Mouse (Mus musculus): ENCODE data around the gene Rap1gap. TPM values are rescaled to one million over a fixed set of nuclear protein-coding genes. Genes with fewer than 3 reads are reported as not detected.
A peak's percentile ranks its signal among the peaks of the same experiment; 100 is the strongest.

Gene Rap1gap
- total RNA-seq, 2 experiments from 2014 or later: 0.31 to 0.88 TPM

DNA sequence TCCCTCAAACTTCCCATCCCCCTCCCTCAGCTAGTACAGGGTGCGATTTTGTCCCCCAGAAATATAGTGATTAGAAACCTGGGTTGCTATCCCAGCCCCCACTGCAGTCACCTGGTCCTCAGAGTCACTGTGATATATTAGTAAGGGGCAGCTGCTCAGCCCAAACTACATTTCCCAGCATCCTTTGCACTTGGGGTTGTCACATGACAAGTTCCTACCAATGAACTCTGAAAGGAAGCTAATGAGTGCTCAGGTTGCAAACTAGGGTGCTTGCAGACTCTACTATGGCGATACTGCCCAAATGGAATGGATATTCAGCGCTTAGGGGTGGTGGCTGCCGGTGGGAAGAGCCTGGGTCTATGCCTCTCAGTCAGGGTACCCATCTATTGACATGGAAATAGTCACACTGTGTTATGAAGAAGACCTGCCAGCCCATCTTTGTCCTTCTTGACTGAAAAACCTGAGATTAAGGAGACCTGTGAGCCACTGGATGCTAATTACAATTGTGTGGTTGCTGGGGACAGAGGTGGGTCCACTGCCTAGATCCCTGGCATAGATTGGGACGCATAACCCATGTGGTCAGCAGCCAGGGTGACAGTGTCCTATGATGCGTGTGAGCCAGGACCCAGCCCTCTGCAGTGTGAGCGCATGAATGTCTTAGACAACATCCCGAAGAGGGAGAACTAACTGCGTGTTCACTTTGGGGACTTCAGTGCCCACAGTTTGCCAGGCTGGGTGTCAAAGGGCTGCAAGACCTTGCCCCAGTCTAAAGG, 74.8 kb downstream of the Rap1gap start:
- ATAC-seq (ENCODE audit: poor library complexity, severe bottlenecking): 0 out of 2 replicates have a peak, but pooled peaks have one; percentile 30

DNA sequence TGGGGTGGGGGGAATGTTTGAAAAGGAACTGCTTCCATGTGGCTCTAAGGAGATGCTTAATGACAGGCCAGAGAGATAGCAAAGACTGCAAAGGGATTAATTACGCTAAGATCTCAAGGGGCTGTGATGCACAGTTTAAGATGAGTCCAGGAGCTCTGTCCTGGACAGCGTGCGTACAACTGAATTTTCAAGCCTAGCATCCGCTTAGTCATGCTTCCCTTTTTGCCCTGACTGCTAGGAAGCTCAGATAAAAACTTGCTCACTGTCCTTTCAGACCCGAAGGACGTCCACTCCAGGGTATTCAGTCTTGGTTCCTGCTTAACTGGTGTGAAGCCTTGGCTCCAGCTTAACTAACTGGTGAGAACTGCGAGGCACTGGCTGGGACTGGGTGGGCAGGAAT, 75.8 kb downstream of the Rap1gap start:
- ATAC-seq (ENCODE audit: poor library complexity, severe bottlenecking): no peak

DNA sequence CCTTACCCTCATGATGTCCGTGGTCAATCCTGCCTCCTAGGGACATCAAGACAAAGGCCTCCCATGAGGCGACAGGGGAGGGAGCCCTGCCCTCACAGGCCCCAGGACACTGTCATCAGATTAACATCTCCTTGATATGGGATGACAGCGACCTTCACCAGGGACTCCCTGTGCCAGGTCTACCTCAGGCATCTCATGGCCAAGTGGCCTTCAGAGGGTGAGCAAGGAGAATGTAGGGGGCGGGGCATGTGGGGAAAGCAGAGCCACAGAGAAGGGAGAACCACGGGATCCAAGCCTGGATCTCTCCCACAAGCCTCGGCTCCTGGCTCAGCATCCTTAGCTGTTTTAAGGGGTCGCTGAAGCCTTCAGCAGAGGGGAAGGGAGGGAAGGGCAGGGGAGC, 79.3 kb downstream of the Rap1gap start:
- ATAC-seq (ENCODE audit: poor library complexity, severe bottlenecking): no peak

DNA sequence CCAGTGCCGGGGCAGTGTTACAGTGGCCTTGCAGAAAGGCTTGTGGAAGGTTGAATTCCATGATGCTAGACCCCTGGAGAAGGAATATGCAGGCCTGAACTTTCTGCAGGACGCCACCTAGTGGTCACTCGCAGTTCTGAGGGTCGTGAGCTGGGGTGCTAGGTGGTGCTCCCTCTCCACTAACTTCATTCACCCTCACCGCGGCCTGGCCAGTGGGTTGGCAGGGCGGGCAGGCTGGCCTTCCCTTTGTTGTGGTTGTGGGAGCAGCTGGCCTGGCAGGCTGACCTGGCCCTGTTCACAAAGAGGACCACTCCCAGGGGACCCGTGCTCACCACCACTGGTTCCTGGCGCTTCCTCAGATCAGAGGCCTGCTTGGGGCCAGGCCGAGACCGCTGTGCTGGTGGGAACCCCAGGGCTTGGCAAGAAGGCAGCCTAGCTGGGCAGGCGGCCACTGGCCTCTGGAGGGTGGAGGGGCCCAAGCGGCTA, 80.0 kb downstream of the Rap1gap start:
- ATAC-seq (ENCODE audit: poor library complexity, severe bottlenecking): no peak

DNA sequence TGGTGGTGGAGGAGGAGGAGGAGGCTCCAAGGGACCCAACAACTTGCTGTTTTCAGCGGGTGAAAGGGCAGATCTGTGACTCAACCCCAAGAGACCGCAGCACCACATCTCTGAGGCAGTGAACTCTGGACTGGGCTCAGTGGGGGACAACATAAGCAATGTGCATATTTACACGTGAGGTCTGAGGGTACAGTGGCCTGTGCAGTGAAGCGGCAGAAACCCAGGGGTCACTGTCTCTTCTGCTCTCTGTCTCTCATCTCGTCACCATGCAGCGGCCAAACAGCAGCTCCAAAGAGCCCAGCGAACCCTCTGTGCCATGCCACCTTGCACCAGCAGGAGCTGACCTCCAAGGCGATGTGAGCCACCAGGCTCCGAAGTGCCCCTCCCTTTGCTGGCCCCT, 82.6 kb downstream of the Rap1gap start:
- no peak for ATAC-seq (ENCODE audit: poor library complexity, severe bottlenecking)

DNA sequence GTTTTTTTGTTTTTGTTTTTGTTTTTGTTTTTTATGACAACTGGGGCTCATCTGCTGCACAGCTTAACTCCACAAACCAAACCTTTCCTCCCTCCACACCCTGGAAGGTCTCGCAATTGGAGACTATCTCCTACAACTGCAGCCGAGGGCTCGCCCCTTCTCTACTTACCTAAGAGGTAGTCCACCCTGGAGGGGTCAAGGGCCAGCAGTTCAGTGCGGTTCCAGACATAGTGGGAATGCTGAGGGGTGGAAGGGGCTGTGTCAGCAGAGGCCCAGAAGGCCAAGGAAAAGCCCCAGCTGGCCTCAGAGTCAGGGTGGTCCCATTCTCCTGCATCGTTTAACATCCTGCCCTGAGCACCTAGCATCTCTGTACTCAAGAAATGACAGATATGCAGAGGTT, 83.1 kb downstream of the Rap1gap start:
- no peak for ATAC-seq (ENCODE audit: poor library complexity, severe bottlenecking)

DNA sequence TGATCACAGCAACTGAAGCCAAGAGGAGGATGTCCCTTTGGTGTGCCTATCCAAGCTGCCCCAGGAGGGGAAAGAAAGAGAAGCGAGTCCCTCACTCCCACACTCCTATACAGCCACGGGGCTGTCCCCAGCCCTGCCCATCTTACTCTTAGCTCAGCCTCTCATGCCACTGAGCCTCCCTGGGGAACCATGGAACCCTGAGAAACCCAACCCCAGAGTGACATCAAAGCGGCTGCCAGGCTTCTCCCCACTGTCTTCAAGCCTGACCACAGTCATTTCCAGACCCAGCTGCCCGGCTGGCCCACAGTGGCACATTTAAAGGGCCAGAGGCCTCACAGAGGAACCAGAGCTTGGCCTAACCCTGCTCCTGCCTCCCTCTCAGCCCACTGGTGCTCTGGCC, 84.2 kb downstream of the Rap1gap start:
- no peak for ATAC-seq (ENCODE audit: poor library complexity, severe bottlenecking)

DNA sequence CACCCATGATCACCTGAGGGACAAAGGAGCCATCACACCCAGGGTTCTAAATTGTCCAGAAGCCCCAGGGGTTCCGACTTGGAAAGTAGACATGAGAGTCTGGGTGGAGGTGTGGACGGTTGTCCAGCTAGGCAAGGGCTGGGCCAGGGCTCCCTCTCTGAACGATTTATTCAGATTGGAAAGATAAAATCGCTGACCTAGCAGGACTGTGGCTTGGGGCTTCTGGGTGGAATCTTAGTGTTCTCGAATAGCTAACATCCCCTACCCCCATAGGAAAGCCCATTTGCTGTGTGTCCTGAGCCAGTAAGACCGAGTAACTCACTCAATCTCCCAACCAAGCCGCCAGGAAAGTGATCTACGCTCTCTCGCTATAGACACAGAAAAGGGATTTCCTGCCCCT, 85.2 kb downstream of the Rap1gap start:
- no peak for ATAC-seq (ENCODE audit: poor library complexity, severe bottlenecking)

DNA sequence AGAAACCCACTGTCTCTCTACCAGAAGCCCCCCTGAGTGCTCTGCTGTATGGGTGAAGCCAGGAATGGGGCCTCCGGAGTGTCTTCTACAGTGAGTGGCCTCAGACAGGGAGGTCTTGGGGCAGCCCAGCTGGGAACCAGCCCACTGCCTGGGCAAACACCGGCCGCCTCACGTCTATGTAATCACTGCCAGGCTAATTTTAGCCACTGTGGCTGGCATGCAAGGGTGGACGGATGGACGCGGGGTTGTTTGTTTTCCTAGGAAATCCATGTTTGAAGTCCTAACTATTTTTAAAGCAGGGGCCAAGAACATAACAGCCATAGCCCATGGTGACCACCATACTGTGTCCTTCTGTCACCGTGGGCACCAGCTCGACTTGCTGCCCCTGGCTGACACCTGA, 85.6 kb downstream of the Rap1gap start:
- no peak for ATAC-seq (ENCODE audit: poor library complexity, severe bottlenecking)

DNA sequence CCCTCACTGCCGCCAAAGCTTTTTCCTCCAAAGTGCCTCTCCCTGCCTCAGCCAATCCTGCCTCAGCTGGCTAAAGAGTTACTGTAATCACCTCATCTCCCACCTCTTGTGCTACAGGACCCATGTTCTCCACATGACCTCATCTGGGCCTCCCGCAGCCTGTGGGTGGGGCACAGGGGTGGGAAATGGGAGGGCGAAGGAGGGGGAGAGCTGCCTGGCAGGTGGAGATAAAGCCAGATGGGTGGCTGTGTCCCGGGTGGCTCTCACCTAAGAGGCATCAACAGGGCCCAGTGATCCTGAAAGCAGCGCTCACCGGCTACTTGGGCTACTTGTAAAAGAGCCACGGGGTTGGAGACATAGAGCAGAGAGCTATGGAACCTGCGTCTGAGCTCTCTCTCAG, 86.8 kb downstream of the Rap1gap start:
- no peak for ATAC-seq (ENCODE audit: poor library complexity, severe bottlenecking)

DNA sequence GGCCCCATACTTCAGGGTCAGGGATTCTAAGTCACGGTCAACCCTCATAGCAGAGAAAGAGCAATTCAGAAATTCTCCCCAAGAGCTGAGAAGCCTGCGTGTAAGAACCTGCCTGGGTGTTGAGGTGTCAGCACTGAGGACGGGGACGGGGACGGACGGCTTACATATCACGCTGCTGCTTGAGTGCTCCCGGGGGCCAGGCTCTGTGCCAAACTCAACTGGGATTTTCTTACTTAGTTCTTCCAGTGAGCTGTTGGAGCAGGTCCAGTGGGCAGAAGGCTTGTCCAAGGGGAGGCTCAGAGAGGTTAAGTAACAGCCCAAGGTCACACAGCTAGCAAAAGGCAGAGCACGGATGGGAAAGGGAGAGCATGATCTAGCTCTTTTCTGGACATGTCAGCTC, 87.2 kb downstream of the Rap1gap start:
- no peak for ATAC-seq (ENCODE audit: poor library complexity, severe bottlenecking)

DNA sequence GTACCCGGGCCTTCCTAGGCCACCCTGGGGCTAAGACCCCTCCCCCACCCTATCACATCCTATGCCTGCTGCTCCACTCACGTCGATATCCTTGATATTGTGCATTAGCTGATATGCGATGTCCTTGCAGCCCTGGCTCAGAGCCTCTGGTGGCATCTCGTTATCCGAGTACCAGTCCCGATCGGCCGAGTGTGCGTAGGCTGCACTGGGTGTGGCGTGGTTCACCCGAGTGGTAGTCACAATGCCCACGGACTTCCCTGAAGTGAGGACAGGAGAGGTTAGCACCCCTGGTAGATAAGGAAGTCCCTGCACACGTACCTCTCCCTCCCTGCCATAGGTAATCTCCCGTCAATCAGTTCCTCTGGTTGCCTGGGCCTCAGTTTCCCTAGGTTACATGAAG, 87.9 kb downstream of the Rap1gap start:
- ATAC-seq (ENCODE audit: poor library complexity, severe bottlenecking): no peak

DNA sequence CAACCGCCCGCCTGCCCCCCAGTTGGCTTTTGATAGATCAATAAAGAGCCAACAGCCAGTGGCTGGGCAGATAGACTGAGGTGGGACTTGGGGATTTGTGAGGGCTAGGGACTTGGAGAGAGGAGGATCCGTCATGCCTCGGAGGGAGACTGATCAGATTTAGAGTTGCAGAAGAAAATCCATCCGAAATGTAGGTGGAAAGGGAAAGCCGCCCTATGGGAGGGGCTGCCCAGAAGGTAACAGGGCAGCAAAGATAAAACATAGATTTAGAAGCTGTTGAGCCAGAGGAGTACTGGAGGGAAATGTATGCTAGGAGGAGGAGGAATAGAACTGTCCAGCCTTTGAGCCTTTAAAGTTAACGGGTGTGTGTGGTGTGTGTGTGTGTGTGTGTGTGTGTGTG, 88.7 kb downstream of the Rap1gap start:
- ATAC-seq (ENCODE audit: poor library complexity, severe bottlenecking): no peak

DNA sequence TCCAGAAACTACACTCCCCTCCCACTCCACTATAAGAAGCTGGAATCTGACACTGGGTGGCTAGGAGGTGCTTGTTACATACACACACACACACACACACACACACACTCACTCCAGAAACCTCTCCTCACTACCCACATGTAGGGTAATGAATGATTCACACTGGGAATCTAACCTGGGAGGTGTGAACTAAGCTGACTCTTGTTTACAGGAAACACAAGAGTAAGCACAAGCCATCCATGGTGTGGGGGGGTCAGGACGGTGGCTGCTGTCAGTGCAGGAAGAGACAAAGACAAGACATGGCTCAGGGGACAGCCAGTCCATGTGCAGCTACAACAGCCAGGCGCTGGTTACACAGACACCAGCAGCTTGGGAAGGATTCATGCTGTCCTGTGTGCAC, 89.9 kb downstream of the Rap1gap start:
- no peak for ATAC-seq (ENCODE audit: poor library complexity, severe bottlenecking)

DNA sequence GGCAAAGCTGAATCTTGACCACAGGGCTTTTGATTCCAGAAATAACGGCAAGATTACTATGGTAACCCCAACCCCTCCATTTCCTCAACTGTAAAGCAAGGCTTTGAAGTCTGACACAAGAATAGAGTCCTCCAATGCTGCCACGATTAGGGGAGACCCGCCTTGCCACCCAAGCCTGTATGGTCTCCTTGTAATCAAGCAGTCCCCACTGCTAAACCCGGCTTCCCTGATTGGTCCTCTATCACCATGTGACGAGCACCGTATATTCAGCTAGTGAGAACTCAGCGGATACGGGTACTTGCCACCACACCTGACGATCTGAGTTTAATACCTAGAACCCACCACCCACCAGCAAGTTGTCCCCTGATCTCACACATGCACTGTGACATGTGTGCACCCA, 98.4 kb downstream of the Rap1gap start:
- ATAC-seq (ENCODE audit: poor library complexity, severe bottlenecking): no peak

DNA sequence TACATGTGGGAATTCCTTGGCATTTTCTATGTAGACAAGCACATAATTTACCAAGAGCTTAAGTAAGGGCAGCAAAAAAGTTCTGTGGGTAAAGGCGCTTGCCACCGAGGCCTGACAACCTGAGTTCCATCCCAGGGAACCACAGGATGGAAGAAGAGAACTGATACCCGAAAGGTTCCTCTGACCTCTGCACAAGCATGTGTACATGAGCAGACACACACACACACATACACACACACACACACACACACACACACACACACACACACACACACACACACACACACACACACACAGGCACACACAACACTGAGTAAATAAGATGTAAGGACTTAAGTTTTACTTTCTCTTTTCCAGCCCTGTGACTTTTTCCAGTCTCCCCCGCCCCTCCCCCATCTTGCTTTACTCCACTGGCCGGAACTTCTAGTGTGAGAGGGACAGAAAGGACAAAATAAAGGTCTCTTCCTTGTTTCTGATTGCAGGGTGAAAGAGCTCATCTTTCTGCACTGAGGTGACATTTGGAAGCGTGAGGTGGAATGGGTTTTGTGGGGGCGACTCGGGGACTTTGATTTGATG, 99.5 kb downstream of the Rap1gap start:
- ATAC-seq (ENCODE audit: poor library complexity, severe bottlenecking): no peak

DNA sequence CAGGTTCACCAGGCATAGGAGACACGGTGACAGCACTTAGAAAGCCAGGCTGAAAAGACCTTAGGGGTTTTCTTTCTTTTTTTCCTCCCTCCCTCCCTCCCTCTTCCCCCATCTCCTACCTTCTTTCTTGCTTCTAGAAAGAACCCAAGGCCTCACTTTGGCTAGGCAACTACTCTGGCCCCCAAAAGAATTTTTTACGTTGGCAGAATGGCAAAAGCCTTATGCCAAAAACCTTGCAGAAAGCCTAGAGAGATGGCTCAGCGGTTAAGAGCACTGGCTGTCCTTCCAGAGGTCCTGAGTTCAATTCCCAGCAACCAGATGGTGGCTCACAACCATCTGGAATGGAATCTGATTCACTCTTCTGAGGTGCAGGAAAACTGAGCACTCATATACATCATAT, 100.1 kb downstream of the Rap1gap start:
- no peak for ATAC-seq (ENCODE audit: poor library complexity, severe bottlenecking)

DNA sequence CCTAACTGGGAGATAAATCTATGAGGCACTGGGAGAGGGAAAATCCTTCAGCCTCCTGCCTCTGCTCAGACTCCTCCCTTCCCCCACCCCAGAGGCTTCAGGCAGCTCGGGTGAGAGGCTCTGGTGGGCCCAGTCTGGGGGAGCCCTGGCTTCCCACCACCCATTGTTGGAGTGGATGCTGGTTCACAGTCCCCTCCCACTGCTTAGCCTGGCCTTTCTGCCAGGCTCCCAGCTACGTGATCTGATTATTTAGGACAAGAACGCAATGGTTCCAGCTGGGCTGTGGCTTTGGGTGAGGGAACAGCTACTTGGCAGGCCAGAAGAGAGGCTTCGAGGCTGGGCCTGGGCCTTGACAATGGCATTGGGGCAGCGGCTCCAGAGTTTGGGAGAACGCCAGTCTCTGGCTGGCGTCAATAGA, 101.0 kb downstream of the Rap1gap start:
- ATAC-seq (ENCODE audit: poor library complexity, severe bottlenecking): no peak

DNA sequence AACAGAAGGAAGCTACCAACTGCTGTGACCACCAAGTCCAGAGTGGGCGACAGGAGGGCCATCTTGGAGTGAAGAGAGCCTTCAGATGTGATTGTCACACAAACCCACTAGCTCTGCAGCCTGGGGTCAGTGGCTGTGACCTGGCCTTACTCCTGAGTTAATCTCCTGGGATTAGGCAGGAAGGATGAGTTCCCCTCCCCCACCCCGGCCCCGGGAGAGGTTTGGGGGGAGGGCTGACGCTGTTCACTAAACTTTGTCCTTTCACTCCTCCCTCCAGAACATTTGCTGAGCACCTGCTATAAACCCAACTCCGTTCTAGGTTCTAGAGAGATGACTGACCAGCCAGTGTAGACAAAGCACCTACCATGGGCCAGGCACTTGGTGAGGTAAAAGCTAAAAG, 101.8 kb downstream of the Rap1gap start:
- ATAC-seq (ENCODE audit: poor library complexity, severe bottlenecking): no peak

DNA sequence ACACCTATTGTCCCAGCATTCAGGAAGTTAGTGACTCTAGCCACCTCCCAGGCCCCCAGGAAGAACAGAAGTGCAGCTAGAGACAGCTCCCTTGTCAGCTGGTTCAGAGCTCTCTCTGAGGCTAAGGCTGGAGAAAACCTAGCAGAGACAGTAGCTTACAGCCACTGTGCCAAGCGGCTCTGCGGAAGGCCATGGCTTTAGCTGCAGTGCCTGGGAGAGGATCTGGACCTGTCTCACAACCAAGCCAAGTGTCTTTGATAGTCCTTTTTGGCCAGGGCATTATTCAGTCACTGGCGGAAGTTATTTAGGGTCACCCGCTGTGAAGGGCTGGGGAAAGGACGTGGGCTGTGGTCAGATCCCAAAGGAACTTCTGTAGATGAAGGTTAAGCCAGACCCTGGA, 103.9 kb downstream of the Rap1gap start:
- no peak for ATAC-seq (ENCODE audit: poor library complexity, severe bottlenecking)

DNA sequence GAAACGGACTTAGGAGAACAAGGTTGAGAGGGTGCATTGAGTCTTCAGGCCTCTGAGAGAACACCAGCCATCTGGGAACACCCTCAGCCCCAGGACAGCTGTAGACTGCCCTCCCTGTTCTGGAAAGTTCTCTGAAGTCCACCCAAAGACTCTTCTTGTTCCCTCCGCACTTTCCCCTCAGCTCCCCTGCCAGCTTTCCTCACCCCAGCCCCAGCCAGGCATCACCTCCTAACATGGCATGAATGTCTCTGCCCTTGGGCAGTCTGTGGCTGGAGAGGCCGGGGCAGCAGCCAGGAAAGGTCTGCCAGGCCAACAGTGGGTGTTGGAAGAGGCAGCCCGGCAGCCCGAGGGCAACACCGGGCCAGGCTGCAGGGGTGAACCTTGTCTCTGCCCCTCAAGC, 104.3 kb downstream of the Rap1gap start:
- no peak for ATAC-seq (ENCODE audit: poor library complexity, severe bottlenecking)

DNA sequence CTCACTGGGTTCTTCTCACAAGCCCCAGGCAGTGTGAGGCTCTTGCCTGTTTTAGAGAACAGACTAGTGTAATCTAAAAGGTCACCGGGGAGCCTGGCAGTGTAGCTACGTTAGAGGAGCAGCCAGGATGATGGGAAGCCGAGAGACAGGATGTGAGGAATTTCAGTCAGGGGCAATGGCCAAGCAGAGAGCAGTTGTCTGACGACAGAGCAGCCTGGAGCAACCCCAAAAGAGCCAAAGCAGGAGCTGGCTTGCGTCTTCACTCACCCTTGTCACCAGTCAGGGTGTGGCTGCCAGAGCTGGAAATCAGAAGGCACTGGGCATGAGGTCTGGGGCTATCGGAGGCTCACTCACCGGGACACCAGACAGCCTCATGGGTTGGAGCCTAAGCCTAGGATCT, 105.1 kb downstream of the Rap1gap start:
- no peak for ATAC-seq (ENCODE audit: poor library complexity, severe bottlenecking)

Measured in megakaryocyte, adult 5-6 weeks (primary cell).